Mouse (Mus musculus) spleen, postnatal 36 days (tissue): ENCODE results near the gene Rab3a.

ENCODE experiments used
- DNase-seq, 2 experiments: peaks; one replicate each; pipeline ENCODE4 v3.0.0; 2022; ENCODE audit warnings: low spot score in 2 of 2, mixed read lengths in 1 of 2

The Rab3a gene

DNA sequence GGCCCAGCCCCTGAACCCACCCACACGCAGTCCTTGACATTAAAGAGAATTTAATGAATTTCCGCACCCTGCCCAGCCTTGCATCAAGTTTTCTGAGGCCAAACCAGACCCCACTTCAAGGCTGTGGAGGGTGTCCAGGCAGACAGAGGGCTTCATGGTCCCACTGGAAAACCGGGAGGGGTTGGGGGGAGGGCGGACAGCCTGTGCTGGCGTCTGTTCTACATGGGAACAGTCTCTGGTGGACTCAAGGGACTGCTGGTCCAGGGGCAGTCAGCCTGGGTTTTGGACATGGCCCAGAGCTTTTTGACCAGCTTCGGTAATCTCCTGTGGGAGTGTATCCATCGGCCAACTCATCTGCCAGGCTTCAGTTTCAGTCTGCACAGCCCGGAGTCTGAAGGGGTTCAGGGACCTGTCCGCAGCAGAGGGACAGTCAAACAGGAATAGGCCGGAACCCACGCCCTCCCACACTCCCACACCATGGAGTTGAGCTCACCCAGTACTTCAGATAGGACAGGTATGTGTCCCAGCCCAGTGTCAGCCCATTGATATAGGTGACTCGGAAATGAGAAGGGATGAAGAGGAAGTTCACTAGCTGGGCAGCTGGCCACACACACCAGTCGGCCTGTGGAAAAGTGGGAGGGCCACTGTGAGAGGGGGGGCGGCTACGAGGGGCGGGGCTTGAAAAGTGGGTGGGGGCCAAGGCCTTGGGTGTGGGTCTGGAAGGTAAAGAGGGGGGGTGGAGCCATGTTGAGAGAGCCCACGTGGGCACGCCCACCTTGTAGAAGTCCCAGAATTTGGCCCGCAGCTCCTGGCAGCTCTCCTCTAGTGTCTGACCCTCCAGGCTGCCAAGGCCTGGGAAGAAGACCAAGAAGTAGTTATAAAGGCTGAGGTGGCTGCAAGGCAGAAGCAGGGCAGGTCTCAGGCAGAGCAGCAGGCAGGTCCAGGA is 4.4 kb downstream of the Rab3a start:
- no peak for DNase-seq

DNA sequence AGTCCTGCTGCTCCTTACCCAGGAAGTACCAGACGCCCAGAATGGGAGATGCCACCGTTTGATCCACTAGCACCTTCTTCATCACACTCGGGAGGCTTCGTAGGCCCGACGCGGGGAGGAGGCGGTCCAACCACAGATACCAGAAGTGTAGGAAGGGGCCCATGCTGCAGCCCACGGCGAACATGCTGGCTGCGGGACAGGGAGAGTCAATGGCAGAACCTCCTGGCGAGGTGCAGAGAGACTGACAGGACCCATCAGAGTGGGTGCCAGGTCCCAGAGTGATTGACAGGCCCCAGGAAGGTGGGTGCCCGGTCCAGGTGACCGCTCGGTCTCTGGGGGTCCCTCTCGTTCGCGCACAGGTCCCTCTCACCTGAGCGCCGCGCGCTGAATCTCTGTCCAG is 5.9 kb downstream of the Rab3a start:
- DNase-seq: no peak

DNA sequence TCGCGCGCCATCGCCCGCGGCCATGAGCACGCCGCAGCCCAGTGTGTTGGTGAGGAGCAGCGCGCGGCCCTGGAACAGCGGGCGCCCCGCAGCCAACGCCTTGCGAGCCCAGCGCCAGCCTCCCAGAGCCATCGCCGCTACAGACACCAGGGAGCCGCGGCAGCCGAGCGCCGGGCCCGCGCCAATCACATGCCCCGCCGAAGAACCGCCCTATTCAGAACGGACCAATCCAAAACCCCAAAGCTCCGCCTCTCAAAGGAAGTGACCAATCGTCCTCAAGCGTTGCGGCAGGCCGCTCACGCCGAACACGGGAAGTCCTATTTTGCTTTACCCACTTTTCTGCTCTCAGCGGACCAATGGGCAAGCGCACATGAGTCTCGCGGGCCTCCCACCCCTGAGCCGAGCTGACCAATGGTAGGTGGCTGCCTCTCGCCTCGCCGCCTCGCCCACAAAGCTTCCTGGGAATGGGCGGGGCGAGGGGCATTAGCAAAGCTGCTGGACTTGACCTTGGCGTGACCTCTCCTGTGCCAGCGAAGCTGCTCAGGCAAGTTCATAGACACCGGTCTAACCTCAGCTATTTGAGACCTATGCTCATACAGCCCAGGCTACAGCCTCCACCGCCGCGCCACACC is 6.4 kb downstream of the Rab3a start, which contains the start of gene Mpv17l2:
Mpv17l2 (minus strand) TSS at position 172 of the 632 bp plus-strand sequence.
- peak; percentile 98 to 99 for DNase-seq

DNA sequence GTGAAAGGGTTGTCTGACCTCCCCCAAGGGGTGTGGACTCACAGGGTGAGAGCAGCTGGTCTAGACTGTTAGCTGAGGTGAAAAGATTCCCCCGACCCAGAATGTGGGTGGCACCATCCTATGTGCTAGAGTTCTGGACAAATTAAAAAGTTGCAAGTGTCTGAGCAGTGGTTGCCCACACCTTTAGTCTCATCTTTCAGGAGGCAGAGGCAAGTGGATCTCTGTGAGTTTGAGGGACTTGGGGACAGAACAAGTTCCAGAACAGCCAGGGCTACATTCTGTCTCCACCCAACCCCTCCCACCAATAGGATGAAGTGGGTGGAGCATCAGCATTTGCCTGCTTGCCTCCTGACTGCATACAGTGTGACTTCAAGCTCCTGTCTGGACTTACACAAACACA is 7.6 kb downstream of the Rab3a start:
- DNase-seq: peak; percentile 59 to 70

DNA sequence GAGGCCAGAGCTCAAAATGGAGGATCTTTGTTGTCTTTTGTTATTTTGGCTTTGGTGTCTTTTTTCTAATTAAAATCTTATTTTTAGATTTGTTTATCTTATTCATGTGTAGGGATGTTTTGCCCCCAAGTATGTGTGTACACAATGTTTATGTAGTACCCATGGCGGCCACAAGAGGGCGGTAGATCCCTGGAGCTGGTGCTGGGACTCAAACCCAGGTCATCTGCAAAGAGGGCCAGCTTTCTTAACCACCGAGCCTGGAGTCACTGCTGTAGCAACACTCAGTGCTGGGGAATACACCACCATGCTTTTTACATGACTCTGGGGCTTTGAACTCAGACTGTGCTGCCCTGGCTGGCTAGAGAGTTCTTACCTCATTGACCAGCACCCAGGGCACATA is 8.9 kb downstream of the Rab3a start:
- DNase-seq: peak; percentile 59 to 74

DNA sequence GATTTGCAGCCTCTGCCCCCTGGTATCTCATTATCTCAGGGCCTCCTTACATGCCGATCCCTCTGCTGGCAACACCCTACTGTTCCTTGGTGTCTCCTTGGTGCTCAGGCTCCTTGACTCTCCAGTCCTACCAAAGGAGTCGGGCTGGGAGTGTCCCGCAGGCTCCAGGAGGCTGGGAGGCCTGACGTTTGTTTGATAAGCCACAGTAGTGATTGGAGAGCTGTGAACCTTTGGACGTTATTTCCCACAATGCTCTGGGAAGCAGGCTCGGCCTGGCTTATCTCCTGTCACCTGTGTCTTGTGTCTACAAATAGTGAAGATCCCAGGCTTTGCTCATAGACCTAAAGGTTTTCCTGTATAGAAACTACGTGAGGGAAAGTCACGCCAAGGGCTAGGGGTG is 9.5 kb downstream of the Rab3a start:
- DNase-seq: peak in 1 of 2 experiments; percentile 46

DNA sequence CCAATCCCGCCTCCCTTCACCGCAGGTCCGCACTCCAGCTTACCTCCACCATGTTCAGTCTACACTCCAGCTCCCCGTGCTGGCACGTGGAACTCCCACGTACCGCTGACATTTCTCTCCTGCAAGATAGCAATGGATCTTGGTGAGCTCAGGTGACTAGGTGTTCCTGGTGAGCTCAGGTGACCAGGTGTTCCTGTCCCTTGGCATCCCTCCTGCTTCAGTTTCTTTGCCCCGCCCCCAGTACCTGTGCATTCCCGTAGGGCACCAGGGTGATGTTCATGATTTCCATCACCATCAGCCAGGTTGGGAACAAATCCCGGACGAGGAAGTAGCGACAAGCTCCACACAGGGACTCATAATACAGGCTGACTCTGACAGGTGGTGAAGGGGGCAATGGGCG is 10.2 kb downstream of the Rab3a start:
- DNase-seq: no peak

DNA sequence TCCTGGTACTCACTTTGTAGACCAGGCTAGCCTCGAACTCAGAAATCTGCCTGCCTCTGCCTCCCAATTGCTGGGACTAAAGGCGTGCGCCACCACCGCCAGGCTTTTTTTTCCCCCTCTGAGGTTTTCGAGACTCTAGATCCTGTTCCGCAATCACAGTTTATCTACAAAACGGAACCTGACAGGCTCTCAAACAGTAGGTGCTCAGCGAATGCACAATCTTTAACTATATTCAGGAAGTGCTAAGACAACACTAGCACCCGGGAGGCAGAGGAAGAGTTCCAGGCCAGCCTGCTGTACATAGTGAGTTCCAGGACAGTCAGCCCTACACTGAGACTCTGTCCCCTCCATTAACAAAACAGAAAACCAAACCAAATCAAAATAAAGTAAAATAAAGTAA is 10.8 kb downstream of the Rab3a start:
- peak; percentile 59 to 69 for DNase-seq

DNA sequence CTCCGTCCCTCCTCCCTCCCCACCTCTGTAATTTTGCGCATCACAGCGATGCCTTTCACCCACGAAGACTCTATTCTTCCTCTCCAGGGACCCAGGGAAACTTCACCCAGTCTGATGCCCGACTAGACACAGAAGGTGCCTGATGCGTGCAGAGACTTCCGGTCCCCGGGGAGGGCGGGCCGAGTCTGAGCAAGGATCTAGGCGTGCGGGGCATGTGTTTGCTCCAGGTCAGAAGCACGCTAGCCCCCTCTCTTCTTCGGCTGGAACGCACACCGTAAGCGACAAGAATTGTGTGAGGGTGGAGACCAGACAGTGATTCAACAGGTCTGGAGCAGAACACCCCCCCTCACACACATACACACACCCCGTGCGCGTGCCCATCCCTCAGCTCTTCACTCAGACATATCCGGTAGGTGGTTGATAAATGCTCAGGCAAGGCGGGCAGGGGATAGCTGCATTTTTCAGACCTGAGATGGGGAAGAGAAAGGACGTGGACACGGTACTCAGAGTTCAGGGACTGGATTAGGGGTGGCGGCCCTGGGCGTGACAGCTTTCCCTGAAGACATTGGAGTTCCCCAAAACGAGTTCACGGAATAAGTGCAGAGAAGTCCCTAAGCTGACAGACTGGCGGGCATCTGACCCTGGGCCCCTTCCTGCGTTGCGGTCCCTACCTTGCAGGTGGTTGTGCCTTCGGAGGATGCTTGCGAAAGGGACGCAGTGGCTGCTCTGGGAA is 11.5 kb downstream of the Rab3a start:
- DNase-seq: peak; percentile 90 to 92

DNA sequence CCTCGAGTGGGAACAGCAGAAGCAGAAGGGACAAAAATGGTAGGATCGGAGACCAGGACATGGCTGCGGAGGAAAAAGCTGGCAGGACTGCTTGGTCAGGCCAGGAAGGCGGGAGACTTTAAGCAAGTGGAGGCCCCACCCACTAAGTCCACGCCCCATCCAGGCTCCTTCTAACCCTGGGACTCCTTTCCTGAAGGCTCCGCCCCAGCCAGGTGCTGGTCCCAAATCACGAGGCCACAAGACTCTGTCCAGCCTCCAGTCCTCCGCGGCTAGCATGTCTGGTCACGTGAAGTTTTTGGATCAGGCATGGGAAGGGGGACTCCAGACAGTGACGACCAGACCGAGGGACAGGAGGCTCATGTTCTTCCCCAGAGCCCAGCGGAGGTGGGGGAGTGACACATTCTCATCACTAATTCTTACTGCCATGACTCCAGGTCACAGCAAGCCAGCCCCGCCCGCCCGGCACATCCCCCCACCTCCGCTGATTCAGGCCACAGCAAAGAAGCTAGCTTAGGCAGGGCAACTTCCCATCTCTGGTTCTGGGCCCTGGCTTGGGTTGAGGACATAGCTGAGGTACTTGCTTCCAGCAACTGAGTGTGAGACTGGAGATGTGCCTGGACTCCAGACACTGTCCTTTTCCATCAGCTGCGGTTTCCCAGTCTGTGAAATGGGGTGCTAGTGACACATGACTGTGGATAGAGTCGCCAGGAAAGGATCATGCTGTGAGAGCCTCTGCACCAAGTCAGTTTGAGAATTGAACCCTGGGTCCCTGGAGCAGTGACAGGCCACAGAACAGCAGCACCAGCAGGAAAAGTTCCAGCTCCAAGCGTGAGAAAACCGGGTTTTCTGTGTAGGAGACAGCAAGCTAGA is 12.3 kb downstream of the Rab3a start:
- DNase-seq: peak; percentile 78 to 83

DNA sequence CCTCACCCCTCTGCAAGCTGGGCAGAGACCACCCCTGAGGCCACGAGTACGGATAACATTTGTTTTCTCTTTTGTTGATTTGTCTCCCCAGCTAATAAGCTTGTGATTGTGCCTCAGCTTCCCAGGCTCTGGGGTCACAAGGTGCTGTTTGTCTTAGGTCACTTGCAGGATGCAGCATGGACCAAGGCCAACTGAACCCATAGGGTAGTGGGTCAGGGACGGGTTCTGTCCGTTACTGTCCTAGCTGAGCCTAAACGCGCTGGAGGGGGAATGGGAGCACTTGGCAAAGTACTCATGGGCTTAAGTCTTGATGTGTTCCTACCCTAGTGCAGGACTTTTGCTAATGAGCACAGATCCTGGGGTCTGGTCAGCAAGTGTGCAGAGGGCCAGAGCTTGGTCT is 13.0 kb downstream of the Rab3a start:
- DNase-seq: no peak

DNA sequence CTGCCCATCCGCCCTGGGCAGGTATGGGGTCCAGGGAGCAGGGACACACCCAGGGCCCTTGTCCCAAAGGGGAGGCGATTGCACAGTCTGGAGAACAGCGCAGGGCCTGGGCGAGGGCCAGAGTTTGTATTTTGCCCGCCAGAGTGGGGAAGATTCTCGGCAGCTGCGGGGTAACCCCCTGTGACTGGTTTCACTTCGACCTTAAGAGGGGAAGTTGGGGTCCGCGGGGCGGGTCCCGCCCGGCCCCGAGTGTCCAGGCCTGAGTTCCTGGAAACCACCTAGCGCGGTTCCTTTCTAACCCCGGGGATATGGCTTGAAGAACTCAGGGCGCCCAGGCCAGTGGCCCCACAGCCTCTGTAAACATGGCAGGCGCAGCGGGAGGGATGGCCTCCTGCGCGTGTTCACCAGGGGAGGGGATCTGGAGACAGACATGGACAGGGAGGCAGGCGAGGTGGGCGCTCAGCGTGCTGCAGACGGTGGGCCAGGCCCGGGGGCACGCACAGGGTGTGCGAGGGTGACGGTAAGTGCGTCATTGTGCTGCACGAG is 13.8 kb downstream of the Rab3a start:
- DNase-seq: peak; percentile 91 to 92

DNA sequence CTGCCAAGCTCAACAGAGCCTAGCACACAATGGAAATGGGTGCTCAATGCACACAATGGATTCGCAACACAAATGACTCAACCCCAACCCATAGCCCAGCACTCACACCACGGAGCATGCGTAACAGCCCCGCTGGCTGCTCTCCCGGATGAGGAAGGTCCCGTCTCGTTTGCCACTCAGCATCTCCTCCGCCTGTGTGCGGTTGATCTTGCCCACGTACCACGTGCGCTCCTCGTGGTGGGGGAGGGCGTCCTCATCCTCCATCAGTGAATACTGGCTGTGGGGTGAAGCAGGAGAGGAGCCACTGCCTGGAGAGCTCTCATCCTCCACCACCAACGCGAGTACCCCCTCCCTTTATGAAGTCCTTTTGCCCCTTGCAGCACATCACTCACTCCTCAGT is 14.5 kb downstream of the Rab3a start:
- peak; percentile 54 to 66 for DNase-seq

DNA sequence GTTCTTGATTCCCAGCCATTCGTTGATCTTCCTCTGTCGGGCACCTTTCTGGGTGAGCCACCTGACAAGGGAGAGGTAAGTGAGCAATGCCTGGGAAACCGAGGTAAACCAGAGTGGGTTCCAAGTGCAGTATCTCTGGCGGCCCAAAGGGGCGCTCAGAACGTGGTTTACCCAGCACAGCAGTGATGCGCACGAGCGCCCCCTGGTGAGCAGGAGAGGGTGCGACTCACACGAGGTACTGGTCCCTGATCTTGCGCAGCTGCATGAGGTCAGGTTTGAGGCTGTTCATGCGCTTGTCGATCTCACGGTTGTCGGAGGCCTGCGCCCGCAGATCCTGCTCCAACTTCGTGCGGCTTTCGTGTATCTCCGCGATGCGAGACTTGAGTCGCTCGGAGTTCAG is 14.9 kb downstream of the Rab3a start:
- DNase-seq: peak; percentile 94 to 96

DNA sequence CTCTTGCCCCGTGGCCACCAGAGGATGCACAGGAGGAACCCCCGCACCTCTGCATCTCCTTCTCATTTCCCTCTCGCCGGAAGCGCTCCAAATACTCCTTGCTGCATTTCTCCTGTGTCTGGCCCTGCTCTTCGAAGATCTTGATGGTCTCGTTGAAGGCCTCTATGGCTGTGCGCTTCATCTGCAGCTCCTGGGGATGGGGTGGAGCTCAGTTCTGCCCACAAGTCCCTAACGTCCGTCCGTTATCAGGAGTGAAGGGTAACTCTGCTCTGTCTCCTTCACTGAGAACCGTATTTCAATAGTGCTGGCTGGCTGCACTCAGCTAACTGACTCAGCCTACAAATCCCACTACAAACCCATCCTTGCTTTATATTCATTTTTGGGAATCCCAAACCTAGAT is 15.4 kb downstream of the Rab3a start:
- DNase-seq: no peak

DNA sequence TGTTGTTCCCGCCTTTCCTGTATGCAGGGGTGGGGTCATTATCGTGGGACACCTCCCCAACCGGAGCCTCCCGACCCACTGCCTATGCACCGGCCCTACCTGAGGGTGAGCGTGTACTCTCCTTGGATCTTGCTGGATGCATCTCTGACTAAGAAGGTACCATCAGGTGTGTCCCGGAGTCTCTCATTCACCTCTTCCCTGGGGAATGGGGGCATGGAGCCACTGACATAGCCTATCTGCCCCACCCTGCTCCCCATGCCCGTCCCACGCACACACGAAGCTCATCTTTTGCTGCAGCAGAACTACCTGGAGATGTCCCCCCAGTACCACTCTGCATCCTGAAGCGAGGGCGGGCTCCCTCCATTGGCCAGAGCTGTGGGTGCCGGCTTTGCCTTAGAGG is 16.3 kb downstream of the Rab3a start:
- DNase-seq: no peak

DNA sequence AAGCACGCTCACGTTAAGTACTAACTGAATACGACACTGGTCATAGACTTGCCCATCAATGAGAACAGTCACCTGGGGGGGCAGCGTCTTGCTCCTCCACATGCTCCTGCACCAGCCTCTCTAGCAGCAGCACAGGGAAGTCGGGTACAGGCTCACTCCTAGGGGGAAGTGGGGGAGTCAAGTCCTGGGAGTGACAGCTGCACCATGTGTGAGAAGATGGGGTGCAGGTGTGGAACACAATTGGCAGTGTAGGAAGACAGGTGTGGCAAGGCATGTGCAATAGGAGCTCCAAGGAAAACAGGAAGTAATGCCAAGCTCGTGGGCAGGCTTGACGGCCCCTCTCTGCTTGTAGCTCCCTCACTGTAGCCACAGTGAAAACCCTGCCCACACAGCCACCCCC is 16.7 kb downstream of the Rab3a start:
- no peak for DNase-seq

DNA sequence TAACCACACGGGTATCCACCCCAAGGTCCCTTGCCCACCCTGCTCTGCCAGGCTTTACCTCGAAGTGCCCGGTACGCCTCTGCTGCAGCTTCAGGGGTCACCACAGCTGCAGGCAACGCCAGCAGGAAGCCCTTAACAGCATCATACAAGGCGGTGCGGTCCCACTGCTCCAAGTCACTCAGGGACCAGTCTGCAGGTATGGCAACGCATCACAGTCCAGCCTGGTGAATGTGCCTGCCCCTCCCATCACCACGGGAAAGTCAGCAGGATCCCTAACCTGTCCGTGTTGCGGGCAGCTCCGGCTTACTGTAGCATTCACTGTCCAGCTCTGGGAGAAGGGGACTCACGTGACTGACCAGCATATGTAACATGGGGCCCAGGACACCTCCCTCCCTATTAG is 17.6 kb downstream of the Rab3a start:
- DNase-seq: no peak

DNA sequence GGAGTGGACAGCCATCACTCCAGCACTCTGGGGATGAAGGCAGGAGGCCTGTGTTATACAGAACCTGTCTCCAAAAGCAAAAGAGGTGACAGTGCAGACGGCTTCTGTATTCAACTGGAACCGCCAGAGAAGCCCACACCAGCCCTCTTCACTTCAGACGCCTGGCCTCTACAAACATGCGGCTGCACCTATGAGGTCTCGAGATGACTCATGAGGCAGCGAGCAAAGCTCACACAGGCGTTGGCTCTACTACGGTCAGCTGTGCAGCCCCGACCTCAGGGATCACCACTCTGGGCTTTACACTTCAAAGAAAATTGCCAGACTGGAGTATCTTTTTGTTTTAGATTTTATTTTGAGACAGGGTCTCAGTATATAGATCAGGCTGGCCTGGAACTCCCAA is 18.4 kb downstream of the Rab3a start:
- no peak for DNase-seq

DNA sequence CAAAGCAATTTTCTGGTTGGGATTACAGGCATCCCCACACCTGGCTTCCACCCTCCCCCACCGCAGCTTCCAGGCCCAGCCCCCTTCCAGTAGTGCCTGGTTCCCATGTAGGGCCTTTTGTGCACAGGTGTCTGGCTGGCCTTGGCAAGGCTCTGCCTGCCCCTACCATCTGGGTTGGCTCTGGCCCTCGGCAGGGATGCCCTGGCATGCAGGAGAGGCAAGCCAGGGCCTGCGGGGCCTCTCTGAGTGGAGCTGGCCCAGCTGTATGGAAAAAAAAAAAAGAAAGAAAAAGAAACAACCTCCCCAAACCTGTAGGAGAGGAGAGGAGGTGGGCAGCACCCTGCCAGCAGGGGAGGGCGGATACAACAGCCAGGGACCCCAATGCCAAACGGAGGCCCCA is 18.9 kb downstream of the Rab3a start:
- no peak for DNase-seq

DNA sequence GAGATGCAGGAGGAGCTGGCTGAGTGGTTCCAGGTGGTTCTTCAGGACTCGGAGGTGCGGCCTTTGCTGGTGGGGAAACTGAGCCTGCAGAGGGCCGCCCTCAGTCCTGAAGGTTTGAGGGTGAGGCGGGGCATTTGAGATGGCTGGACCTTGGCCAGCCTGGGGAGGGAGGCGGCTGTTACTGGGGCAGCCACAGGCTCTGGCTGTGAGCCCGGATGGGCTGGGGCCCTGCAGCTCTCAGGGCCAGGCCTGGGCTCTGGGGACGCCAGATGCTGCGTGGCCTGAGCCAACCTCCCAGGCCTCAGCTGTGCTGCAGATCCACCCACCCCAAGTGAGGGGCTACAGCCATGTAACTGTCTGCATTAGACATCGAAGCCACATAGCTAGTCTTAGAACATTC is 19.4 kb downstream of the Rab3a start:
- DNase-seq: peak in 1 of 2 experiments; percentile 30
